Mouse (Mus musculus) urinary bladder, postnatal 25 days (tissue): ENCODE data around the gene Stk36.

Experiments
- DNase-seq: peaks from one replicate; pipeline ENCODE4 v3.0.0; 2022; ENCODE audit warnings: low spot score

Stk36 gene

DNA sequence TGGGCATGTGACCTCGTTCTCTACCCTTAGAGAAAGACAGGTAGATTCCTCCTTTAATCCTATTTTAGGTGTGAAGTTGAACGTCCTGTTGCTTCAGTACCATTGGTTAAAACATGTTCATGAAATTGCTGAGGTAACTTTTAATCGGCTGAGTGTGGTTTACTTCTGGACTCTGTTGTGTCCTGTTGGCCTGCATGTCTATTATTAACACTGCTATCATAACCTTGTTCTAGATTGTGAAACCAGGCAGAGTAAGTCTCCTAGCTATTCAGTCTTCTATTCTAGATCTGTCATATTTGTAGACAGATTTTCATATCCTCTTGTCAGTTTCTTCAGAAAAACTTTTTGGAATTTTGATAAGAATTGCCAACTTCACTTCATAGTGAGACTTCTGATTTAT lies 67.1 kb downstream of the Stk36 start:
- DNase-seq: no peak

DNA sequence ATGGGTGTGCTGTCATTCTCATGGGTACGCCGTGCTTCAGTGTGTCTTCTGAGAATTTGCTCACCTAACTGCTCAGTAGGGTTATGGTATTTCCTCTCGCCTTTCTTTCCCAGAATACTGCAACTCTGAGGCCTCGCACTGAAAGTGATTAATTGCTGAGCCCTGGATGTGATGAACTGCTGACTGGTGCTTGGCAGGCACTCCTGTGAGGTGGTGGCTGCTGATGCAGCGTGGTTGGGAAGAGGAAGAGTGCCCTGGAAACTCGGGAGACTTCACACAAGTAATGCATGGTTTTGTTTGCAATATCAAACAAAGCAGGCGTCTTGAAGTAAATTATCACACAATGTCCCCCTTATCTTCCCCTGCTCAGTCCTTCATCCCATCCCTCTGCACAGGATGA lies 71.5 kb downstream of the Stk36 start:
- no peak for DNase-seq

DNA sequence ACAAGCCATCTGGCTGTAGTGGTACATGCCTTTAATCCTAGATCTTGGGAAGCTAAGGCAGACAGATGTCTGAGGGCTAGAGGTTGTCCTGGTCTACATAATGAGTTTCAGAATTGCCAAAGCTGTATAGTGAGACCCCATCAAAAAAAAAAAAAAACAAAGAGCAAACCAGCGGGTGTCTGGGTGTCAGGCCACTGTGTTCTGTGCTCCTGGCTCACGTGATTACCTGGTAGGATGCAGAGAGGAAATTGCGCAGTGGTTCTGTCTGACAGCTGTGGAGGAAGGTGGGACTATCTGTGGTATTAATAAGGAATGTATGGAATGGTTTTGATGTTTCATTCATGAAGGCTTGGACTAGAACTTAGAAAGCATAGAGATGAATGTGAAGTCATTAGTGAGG lies 75.6 kb downstream of the Stk36 start:
- DNase-seq: no peak

DNA sequence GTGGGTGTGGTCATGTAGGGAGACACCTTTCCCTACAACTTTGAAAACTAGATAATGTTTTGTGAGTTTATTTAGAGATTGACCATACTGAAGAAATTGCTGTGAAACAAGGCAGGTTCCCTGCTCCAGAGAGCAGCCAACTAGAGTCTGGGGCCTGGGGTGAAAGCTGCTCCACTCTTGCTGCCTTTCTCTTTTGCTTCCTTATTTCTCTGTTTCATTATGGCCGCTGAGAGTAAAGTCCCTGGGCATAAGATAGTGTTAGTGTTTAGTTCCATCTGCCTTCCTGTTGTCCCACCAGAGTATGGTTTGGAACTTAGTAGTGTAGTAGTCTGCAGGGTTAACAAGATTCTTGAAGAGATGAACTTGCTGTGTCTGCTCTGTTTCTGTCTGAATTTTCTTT lies 76.6 kb downstream of the Stk36 start:
- no peak for DNase-seq
